Mouse (Mus musculus): ENCODE measurements around the gene Ildr2. TPM values are rescaled to one million over a fixed set of nuclear protein-coding genes. Genes with fewer than 3 reads are reported as not detected.

The Ildr2 gene
- polyA plus RNA-seq, 1 experiment = 36.7 TPM

- TF ChIP-seq POLR2A (IDR thresholded peaks at IDR 0.05; ENCODE audit: insufficient read depth, low read depth, low read length) (no peak), CTCF (IDR thresholded peaks at IDR 0.05; ENCODE audit: insufficient read depth, low read depth, low read length) (no peak)
- H3K4me1 ChIP-seq (ENCODE audit: control insufficient read depth, insufficient read depth, low read length) = peaks cover 34% of the 10 kb centered on the region
- WGBS = 50% methylated on average over 1 of the region's 1 CpGs
- H3K4me3 ChIP-seq (ENCODE audit: insufficient read depth, low read depth, low read length) = no peak overlapping the region
- H3K27ac ChIP-seq (ENCODE audit: insufficient read depth, low read depth, low read length) = peak overlapping the region; percentile 69
These were observed 27.3 kb downstream of the Ildr2 start for GRCm38 (mm10) chr1:166281287-166281686.

- peaks cover 34% of the 10 kb centered on the region for H3K4me1 ChIP-seq (ENCODE audit: control insufficient read depth, insufficient read depth, low read length)
- no peak overlapping the region for H3K4me3 ChIP-seq (ENCODE audit: insufficient read depth, low read depth, low read length)
- peak overlapping the region; percentile 7 for H3K27ac ChIP-seq (ENCODE audit: insufficient read depth, low read depth, low read length)
- no peak for TF ChIP-seq POLR2A (IDR thresholded peaks at IDR 0.05; ENCODE audit: insufficient read depth, low read depth, low read length)
- TF ChIP-seq CTCF (IDR thresholded peaks at IDR 0.05; ENCODE audit: insufficient read depth, low read depth, low read length) = no peak
- WGBS = 41% methylated on average over 3 of the region's 3 CpGs
These were observed 27.9 kb downstream of the Ildr2 start for GRCm38 (mm10) chr1:166281836-166282235.

GRCm38 (mm10) chr1:166282597-166283210 is 28.8 kb downstream of the Ildr2 start:
- TF ChIP-seq POLR2A (IDR thresholded peaks at IDR 0.05; ENCODE audit: insufficient read depth, low read depth, low read length) = no peak
- TF ChIP-seq CTCF (IDR thresholded peaks at IDR 0.05; ENCODE audit: insufficient read depth, low read depth, low read length) = no peak
- H3K27ac ChIP-seq (ENCODE audit: insufficient read depth, low read depth, low read length) = peak overlapping the region; percentile 72

GRCm38 (mm10) chr1:166283451-166283850 is 29.5 kb downstream of the Ildr2 start:
- H3K4me1 ChIP-seq (ENCODE audit: control insufficient read depth, insufficient read depth, low read length) = peaks cover 30% of the 10 kb centered on the region

More at GRCm38 (mm10) chr1:166282597-166283210, 28.8 kb downstream of the Ildr2 start:
- 14% methylated on average over 22 of the region's 22 CpGs for WGBS
- no peak overlapping the region; the same call in 1 of the 2 replicates for H3K4me3 ChIP-seq (ENCODE audit: insufficient read depth, low read depth, low read length)
- H3K4me1 ChIP-seq (ENCODE audit: control insufficient read depth, insufficient read depth, low read length) = peaks cover 31% of the 10 kb centered on the region

GRCm38 (mm10) chr1:166284390-166284789 is 30.5 kb downstream of the Ildr2 start:
- H3K27ac ChIP-seq (ENCODE audit: insufficient read depth, low read depth, low read length) = peak overlapping the region; percentile 78

More at GRCm38 (mm10) chr1:166283451-166283850, 29.5 kb downstream of the Ildr2 start:
- 69% methylated on average over 6 of the region's 6 CpGs for WGBS
- H3K4me3 ChIP-seq (ENCODE audit: insufficient read depth, low read depth, low read length) = no peak overlapping the region
- H3K27ac ChIP-seq (ENCODE audit: insufficient read depth, low read depth, low read length) = no peak overlapping the region
- no peak for TF ChIP-seq CTCF (IDR thresholded peaks at IDR 0.05; ENCODE audit: insufficient read depth, low read depth, low read length)
- TF ChIP-seq POLR2A (IDR thresholded peaks at IDR 0.05; ENCODE audit: insufficient read depth, low read depth, low read length) = no peak

GRCm38 (mm10) chr1:166286231-166286630 is 32.3 kb downstream of the Ildr2 start:
- peaks cover 17% of the 10 kb centered on the region for H3K4me1 ChIP-seq (ENCODE audit: control insufficient read depth, insufficient read depth, low read length)
- TF ChIP-seq CTCF (IDR thresholded peaks at IDR 0.05; ENCODE audit: insufficient read depth, low read depth, low read length) = no peak
- H3K27ac ChIP-seq (ENCODE audit: insufficient read depth, low read depth, low read length) = peak overlapping the region; percentile 3
- H3K4me3 ChIP-seq (ENCODE audit: insufficient read depth, low read depth, low read length) = no peak overlapping the region
- WGBS = 32% methylated on average over 9 of the region's 9 CpGs

More at GRCm38 (mm10) chr1:166284390-166284789, 30.5 kb downstream of the Ildr2 start:
- Histone ChIP-seq H3K4me1 (ENCODE audit: control insufficient read depth, insufficient read depth, low read length) (peaks cover 26% of the 10 kb centered on the region), H3K4me3 (ENCODE audit: insufficient read depth, low read depth, low read length) (no peak overlapping the region)
- TF ChIP-seq POLR2A (IDR thresholded peaks at IDR 0.05; ENCODE audit: insufficient read depth, low read depth, low read length) (no peak), CTCF (IDR thresholded peaks at IDR 0.05; ENCODE audit: insufficient read depth, low read depth, low read length) (no peak)
- 44% methylated on average over 8 of the region's 8 CpGs for WGBS

GRCm38 (mm10) chr1:166290562-166290961 is 36.6 kb downstream of the Ildr2 start:
- TF ChIP-seq CTCF (IDR thresholded peaks at IDR 0.05; ENCODE audit: insufficient read depth, low read depth, low read length) (no peak), POLR2A (IDR thresholded peaks at IDR 0.05; ENCODE audit: insufficient read depth, low read depth, low read length) (no peak)
- WGBS = 76% methylated on average over 6 of the region's 6 CpGs
- Histone ChIP-seq H3K4me1 (ENCODE audit: control insufficient read depth, insufficient read depth, low read length) (peaks cover 15% of the 10 kb centered on the region), H3K4me3 (ENCODE audit: insufficient read depth, low read depth, low read length) (no peak overlapping the region), H3K27ac (ENCODE audit: insufficient read depth, low read depth, low read length) (no peak overlapping the region)

- TF ChIP-seq CTCF (IDR thresholded peaks at IDR 0.05; ENCODE audit: insufficient read depth, low read depth, low read length) = no peak
- TF ChIP-seq POLR2A (IDR thresholded peaks at IDR 0.05; ENCODE audit: insufficient read depth, low read depth, low read length) = no peak
- WGBS = 87% methylated on average over 3 of the region's 3 CpGs
- H3K27ac ChIP-seq (ENCODE audit: insufficient read depth, low read depth, low read length) = no peak overlapping the region
- H3K4me1 ChIP-seq (ENCODE audit: control insufficient read depth, insufficient read depth, low read length) = peaks cover 28% of the 10 kb centered on the region
- no peak overlapping the region for H3K4me3 ChIP-seq (ENCODE audit: insufficient read depth, low read depth, low read length)
These were observed 39.1 kb downstream of the Ildr2 start for GRCm38 (mm10) chr1:166293086-166293485.

- Histone ChIP-seq H3K4me3 (ENCODE audit: insufficient read depth, low read depth, low read length) (no peak overlapping the region), H3K27ac (ENCODE audit: insufficient read depth, low read depth, low read length) (peak overlapping the region; percentile 91), H3K4me1 (ENCODE audit: control insufficient read depth, insufficient read depth, low read length) (peaks cover 33% of the 10 kb centered on the region)
- WGBS = 58% methylated on average over 7 of the region's 7 CpGs
- no peak for TF ChIP-seq CTCF (IDR thresholded peaks at IDR 0.05; ENCODE audit: insufficient read depth, low read depth, low read length)
- TF ChIP-seq POLR2A (IDR thresholded peaks at IDR 0.05; ENCODE audit: insufficient read depth, low read depth, low read length) = no peak
These were observed 41.6 kb downstream of the Ildr2 start for GRCm38 (mm10) chr1:166295548-166295947.

Data from olfactory bulb, adult 2 months (tissue).